Mouse (Mus musculus): ENCODE results near the gene Limch1.

Gene Limch1

DNA sequence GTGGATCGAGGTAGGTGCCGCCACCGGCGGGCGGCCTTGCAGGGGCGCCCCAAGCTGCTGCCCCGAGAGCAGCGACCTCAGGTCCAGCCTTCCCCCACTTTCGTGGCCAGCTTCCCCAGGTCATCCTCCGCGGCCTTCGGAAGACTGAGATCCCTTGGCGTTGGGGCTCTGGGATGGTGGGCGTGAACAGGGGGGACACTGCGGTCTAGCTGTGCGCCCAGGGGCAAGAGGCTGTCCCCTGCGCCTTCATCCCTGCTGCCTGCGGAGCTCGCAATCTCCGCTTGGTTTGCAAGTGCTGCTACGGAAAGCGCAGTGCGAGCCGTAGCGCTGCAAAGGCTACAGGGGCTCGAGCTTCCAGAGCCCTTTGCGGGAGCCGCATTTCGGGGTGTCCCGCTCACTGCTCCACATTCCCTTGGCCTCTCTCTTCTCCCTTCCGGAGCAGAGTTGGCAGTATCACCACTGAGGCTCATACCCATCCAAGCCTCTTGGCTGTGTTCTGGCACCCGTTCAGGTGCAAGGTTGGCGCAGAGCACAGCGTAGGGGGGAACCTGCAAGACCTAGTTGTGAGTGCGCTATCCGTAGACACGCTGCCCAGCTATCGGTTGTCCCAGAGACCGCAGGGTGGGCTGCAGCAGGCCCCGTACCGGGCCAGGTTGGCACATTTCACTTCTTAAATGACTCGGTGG, 512 bp downstream of the Limch1 start:
- intact Hi-C loops (cut with DNase I): loop anchor here (10.0 kb wide), 1 partner anchor 79 kb away; no protein-coding TSS in a partner anchor

DNA sequence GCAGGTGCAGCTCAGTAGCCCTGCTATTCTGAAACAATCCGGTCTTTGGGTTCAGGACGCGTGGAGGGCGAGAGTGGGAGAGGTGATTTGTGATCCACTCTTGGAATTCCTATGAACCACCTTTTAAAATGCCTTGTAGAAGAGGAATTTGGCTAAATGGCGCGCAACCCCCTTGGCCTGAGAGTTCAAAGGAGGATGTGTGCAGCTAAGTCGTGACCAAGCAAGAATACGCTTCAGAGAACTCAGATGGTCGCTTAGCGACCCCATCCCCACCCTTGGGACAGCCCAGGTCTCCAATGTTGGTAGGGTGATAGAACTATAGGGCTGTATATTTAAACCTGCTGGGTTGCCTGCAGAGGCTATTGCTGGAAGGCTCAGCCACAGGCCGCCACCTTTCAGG, 1.1 kb downstream of the Limch1 start:
- intact Hi-C loops (cut with DNase I): loop anchor here (10.0 kb wide), 1 partner anchor 78 kb away; no protein-coding TSS in a partner anchor

DNA sequence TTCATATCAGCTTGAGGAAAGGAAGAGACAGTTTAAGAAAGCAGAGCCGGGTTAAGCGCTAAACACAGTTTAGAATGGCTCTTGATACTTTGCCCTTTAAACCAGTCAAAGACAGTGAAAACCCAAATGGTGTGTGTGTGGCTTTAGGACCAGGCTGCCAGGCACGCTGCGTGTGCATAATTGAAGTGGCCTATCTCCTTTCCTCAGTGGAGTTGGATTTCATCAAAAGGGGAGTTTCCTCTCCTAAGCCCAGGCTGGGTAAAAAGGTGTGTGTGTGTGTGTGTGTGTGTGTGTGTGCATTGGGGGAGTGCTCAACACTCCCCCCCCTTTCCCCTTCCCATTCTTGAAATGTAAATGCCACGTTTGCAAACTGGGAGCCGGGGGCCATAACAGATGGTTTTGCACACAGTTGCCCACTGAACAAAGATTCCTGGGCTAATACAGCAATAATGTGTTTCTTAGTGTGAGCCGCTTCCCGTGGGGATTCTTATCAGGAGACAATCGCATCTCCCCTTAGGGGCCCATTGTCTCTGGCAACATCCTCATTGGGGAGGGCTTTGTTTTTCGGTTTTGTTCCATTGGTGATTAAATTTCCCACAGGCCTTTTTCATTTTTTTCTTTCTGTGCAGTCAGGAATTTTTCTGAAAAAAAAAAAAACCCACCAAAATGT, 2.3 kb downstream of the Limch1 start:
- intact Hi-C loops (cut with DNase I): loop anchor here (10.0 kb wide), 1 partner anchor 77 kb away; no protein-coding TSS in a partner anchor

DNA sequence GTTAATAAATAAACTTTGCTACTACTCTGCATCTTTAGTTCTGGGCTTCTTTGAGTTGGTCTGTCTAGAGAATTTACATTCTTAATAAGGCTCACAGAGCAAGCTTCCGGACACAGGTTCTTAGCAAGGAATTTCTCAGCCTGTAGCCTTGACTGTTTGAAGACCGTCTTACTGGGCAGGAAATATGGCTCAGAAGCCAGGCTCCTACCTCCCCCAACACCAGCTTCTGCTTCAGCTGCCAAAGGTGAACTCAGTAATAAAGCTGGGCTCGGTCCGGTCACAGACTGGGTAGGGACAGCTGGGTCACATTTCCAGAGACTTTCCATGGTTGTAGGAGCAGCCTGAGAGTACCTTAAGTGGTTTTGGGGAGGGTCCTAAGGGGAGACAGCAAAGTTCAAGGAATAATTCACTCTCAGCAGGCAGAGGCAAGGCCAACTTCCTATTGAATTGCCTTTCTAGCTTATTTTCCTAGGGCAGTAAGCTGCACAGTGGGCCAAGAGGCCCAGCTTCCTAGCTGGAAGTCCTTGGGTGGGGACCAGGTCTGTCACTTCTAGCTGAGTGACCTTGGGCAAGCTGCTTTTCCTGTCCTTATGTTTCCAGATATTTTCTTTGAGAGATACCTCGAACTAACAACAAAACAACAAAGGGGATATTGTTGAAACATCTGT, 3.0 kb downstream of the Limch1 start:
- intact Hi-C loops (cut with DNase I): loop anchor here (10.0 kb wide), 1 partner anchor 76 kb away; no protein-coding TSS in a partner anchor

DNA sequence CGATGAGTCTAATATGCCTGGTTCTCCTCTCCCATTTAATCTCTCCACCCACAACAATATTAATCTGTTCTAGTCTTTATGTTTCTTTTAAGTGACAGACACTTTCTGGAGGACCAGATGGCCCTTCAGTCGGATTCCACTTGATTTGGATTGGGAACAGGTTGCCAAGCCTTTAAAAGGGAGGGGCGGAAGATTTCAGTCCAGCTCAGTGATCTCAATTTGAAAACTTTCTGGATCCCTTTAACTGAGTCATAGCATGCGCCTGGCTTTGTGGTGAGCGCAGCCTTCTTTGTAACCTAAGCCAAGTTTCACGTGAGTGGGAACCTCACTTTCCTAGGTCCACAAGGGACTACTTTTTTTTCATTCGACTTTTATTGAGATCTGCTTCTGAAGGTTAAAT, 5.0 kb downstream of the Limch1 start:
- intact Hi-C loops (cut with DNase I): no loop called here

DNA sequence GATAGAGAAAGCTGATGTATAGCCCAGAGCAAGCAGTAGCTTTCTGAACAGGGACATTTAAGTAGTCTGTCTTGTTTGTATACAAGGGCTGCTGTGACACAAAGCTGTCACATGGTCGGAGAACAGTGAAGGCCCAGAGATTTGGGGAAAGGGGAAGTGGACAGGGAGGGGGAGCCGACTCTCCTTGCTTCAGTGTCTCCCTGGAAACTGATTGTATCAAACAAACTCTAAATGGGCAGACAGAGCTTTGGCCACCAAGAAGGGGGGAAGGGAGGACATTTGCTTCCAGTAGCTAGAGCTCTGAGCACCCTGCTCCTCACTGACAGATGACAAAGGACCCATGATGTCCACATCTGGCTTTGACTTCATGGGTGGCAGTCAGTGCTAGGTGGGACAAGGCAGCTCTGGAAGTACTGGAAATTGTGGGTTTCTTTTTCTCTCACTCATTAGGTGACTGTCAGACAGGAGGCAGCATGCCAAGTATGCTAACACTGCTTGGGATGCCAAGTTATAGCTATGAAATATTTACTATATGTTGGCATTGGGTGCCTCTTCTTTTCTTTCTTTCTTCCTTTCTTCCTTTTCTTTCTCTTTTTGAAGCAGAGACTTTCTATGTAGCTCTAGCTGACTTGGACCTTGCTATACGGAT, 5.8 kb downstream of the Limch1 start:
- intact Hi-C loops (cut with DNase I): no loop called here

DNA sequence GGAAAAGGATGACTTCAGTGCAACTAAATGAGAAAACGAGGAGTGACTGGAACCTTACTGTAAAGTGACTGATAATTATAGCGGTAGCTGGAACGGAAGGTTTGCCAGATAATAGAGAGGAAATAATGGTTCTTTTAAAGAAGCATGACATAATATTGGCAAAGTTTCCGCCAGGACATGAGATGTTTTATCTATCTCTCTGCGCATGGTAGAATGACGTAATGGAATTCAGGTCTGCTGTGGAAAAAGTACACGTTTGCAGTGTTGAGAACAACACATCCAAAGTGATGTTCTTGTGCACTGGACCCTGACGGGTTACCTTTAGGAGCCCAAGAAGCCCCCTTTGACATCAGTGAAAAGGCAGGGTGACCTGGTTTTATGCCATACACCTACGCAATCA, 8.0 kb downstream of the Limch1 start:
- intact Hi-C loops (cut with DNase I): no loop called here

DNA sequence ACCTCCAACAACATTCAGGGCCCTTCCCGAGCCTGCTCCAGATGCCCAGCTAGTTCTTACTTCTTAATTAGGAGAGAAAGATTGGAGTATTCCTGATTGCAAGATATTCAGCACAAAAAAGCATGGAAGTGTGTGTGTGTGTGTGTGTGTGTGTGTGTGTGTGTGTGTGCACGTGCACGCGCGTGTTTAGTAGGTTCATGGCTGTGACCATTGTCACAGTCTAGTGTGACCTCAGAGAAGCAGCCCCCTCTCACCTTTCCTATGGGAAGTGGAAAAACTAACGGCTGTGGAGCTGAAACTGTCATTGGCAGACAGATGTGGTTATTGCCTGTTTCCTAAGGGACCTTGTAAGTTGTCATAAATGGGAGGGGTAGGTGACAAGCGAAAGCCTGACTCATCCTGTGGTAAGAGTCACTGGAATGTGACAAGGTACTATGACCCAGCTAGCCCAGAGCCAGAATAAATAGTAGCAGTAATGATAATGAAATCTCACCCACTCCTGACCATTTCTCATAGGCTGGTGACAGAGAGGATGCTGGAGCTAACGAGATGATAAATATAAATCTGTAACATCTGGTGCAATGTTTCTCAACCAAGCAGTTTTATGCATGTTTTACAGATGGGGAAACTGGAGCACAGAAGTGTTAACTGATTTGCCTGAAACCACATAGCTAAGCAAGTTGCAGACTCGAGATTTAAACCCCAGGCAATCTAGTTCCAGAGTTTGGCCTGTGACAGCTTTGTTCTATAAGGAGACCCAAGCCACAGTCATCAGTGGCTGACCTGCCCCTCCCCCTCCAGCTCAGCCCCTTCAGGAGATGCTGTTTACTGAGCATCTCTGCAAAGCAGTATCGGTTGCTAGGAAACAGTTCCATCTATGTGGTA, 11.4 kb downstream of the Limch1 start:
- intact Hi-C loops (cut with DNase I): no loop called here

DNA sequence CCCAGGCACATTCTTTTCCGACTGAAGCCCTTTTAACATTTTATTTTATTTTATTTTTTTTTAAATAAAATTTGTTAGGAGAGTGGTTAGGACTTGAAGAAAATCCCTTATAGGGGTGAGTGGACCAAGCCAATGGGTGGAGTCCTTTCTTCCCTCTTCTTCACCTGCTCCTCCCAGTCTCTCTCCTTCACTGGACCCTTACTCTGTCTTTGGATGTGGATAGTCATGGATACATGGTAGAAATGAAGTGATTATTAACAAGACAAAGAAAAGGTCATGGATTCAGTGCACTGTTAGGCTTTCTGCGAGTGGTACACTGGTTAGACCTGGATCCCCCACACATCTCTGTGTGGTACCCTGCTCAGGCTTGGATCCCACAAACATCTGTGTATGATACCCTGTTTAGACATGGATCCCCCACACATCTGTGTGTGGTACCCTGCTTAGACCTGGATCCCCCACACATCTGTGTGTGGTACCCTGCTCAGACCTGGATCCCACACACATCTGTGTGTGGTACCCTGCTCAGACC, 12.1 kb downstream of the Limch1 start:
- intact Hi-C loops (cut with DNase I): no loop called here

DNA sequence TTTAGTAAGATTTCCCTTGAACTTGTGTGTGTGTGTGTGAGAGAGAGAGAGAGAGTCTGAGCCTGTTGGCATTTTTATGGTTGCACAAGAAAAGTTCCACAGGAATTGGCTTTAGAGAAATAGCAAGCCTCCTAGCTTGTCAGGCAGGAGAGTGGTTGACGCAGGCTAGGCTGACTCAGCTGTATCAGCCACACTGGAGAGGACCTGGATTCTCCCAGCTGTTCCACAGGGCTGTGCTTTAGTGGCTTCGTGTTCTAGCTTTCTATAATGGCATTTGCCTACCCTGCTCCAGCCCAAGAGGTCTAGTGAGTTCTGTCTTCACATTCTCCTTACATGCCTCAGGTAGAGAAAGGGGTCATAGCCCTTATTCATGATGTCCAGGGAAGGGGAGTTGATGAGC, 13.7 kb downstream of the Limch1 start:
- intact Hi-C loops (cut with DNase I): no loop called here

DNA sequence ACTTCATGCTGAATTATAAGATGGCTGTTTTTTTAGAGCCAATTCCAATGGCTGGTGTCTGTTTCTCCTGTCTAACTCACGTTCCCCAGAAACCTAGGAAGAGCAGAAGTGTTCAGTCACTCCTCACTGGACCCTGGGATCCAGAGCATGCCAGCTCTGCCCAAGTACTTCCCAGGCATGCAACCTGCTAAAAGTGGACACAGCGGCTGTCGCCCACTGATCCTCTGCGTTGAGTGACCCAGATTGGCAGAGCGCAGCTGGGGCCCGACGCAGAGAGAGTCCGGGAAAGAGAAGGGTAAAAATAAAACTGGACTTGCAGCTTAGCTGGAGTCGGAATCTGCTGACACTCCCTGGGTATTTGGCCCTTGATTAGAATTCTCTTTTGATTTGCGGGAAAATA, 15.1 kb downstream of the Limch1 start:
- intact Hi-C loops (cut with DNase I): no loop called here

DNA sequence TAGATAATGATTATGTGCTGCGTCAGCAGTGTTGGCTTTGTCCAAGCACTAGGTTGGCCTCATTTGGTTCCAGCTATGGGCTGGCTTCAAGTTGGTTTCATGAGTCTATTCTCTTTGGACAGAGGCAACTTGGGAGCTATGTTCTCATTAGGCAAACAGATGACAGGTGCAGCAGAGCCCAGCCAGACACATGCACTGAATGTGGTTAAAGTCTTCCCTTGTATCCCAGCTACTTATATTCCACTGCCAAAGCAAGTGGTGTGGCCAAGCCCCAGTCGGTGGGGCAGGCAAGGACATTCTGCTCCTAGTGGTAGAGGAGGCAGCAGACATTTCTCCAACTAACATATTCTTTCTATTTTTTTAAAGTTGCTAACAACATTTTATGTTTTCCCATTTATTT, 16.4 kb downstream of the Limch1 start:
- intact Hi-C loops (cut with DNase I): no loop called here

DNA sequence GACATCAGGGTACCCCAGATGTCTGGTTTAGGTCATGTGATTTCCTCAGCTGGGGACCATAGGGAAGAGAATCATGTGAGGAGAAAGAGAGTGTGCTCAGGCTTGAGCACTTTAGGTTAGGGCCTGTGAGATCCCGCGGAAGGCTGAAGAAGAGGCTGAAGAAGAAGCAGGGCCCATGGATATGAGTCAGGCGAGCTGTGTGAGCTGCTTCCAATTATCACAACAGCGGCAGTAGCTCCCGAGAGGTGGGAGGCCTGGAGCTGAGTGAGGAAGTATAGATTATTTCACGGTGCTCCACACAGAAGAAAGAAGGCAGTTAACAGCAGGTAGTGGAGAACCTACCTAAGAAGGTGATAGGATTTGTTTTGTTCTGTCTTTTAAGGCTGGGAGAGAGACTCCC, 18.5 kb downstream of the Limch1 start:
- intact Hi-C loops (cut with DNase I): no loop called here

DNA sequence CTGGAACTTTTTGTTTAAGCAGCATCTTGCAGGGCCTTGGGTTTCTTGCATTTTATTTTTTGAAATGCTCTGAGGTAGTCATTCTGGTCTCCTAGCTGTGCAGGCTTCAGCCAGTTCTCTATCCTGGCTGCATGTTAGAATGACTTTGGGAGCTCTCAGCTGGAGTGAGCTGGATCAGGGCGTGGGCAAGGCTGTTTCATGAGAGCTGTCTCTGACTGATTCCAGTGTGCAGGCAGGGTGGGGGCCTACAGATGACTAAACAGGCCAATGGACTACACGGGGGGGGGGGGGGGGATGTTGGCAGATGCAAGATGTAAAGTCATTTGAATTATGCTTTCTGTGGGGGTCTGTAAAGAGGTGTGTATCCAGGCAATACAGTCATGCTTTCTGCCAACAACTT, 20.3 kb downstream of the Limch1 start:
- intact Hi-C loops (cut with DNase I): no loop called here

DNA sequence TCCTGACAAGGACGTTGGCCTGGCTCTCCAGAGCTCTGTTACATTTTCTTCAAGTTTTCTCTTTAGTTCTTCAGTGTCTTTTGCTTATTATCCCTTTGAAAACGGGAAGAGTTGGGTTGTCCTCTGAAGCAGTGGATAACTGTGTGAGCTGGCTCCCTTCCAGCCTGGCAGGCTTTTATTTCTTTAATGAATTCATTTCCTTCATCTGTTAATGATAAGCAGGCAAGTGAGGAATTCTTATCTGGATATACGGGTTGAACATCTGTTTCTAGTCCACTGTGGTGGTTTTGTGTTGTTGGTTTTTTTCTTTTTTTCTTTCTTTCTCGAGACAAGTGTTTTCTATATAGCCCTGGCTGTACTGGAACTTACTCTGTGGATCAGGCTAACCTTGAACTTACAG, 22.4 kb downstream of the Limch1 start:
- intact Hi-C loops (cut with DNase I): no loop called here

DNA sequence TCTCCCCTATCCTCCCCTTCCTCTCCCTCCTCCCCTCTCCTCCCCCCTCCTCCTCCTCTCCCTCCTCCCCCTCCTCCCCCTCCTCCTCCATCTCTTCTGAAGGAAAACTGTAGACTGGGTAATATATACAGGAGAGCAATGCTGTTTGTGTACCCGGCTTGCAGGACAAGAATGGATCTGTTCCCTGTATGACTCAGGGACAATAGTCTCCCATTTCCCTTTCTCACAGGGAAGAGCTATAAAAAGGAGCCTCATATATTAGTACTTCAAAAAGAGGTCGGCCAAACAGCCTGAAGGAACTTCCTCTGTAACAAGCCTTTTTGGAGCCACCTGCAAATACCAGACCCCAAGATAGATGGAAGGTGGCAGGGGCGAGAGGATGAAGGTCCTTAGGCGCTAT, 23.4 kb downstream of the Limch1 start:
- intact Hi-C loops (cut with DNase I): no loop called here

DNA sequence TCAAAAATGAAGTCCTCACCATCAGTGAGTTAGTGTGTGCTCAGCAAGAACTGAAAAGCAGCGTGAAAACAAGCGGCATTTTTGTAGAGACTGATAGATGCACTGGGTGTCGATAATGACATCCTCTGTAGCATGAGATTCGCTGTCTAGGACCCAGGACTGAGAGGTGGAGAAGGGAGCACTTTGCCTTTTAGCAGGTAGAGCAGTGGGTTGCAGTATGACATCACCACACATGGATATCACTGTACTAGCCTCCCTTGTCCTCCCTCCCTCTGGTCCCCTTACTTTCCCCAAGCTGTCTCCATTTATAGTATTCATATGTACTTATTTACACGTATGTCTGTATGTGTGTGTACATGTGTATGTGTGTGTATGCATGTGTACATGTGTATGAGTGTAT, 23.9 kb downstream of the Limch1 start:
- intact Hi-C loops (cut with DNase I): no loop called here

DNA sequence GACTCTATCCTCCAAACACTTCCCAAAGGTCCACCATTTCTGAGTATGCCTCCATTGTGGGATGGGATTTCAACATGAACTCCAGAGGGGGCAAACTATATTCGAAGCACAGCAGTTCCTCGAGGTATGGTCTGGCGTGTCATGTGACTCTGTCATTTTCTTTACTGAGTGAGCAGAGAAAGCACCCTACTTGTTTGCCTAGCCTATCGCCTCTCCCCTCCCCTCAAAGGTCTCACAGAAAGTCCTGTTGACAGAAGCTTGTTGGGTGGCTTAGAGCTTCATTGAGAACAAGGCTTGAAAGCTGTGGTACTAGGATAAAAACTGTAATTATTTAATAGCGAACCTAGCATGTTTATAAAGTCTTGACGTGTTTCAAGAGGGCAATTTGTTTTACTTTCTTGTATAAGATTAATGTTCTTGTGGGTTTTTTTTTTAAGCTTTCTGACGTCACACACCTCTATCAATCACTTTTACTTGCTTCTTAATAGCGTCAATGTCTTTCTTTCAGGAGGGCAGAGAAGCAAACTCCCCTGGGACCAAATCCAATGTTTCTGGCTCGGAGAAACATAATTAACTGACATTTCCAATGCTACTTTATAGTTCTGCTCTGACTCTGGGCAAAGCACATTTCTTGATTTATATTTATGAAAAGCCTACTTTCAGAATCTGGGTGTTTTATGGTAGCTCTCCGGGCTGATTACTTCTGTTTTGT, 32.5 kb downstream of the Limch1 start:
- intact Hi-C loops (cut with DNase I): no loop called here

DNA sequence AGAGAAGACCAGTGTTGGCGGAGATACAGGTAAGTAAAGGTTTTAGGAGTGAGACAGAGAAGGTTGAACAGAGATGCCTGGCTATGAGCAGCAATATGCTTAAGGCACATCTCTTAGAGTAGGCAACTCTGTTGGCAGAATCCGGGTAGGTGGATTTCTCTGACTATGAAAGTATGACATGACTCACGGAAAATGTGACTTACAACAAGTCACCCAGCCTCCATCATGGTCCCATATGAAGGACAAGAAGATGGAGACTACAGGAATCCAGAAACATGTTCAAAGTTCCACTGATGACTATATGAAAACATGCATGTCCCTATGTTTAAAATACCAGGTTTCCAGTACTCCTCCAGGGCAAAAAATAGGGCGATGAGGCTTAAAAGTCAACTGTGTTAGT, 34.7 kb downstream of the Limch1 start:
- intact Hi-C loops (cut with DNase I): no loop called here

DNA sequence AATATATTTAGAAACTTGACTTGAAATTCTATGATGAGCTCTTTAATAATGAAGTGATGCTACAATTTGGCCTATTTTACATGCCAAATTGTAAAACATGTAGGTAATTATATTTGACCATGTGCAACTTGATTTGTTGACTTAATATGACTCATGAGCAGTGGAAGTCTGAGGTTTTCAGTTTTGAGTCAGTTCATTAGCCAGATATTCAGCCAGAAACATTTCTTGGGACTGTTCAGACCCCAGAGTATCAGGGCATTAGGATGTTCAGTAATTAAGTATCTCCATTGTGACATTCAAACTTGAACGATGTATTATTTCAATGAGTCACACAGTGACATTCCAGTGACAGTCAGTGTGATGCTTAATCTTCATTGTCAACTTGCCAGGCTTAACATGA, 35.9 kb downstream of the Limch1 start:
- intact Hi-C loops (cut with DNase I): no loop called here

Measured in adrenal gland (tissue).